Mouse (Mus musculus) heart, postnatal 0 days (tissue): ENCODE results near the gene Gm49398. TPM values are rescaled to one million over a fixed set of nuclear protein-coding genes. Genes with fewer than 3 reads are reported as not detected.

Source experiments
- ATAC-seq: fragments of 200-750 bp; cut with Nextera tagmentation; 2 replicates; pipeline ENCODE4 v1.8.0; 2017; ENCODE audit warnings: low read depth, moderate number of reproducible peaks, moderate library complexity; ENCODE audit not compliant: insufficient read depth
- DNase-seq: peaks from one replicate; pipeline ENCODE4 v3.0.0-alpha.2; 2016; ENCODE audit warnings: low spot score
- H3K27ac ChIP-seq: fragments of 300-500 bp; sonication (generic); 2 replicates; pipeline ENCODE4 v1.5.1; 2014; ENCODE audit warnings: low read depth, mild to moderate bottlenecking
- H3K27me3 ChIP-seq: fragments of 300-500 bp; sonication (generic); 2 replicates; pipeline ENCODE4 v1.6.1; 2014; ENCODE audit warnings: low read length, mixed read lengths; ENCODE audit not compliant: control insufficient read depth, insufficient read depth
- H3K36me3 ChIP-seq: fragments of 300-500 bp; sonication (generic); replicated peaks from 2 replicates; pipeline ENCODE4 v1.6.1; 2014; ENCODE audit warnings: low read length, mixed read lengths; ENCODE audit not compliant: control insufficient read depth, insufficient read depth
- H3K4me1 ChIP-seq: fragments of 300-500 bp; sonication (generic); 2 replicates; pipeline ENCODE4 v1.6.1; 2014; ENCODE audit warnings: antibody characterized with exemption; ENCODE audit not compliant: control insufficient read depth, insufficient read depth
- H3K4me2 ChIP-seq: fragments of 300-500 bp; sonication (generic); 2 replicates; pipeline ENCODE4 v1.6.1; 2014; ENCODE audit warnings: low read depth, mild to moderate bottlenecking, low read length, moderate library complexity
- H3K4me3 ChIP-seq: fragments of 300-500 bp; sonication (generic); 2 replicates; pipeline ENCODE4 v1.5.1; 2014; ENCODE audit warnings: low read depth, low read length
- H3K9ac ChIP-seq: fragments of 300-500 bp; sonication (generic); replicated peaks from 2 replicates; pipeline ENCODE4 v1.6.1; 2014; ENCODE audit warnings: low read depth, low read length, mixed read lengths
- H3K9me3 ChIP-seq: fragments of 300-500 bp; sonication (generic); replicated peaks from 2 replicates; pipeline ENCODE4 v1.6.1; 2016; ENCODE audit warnings: low read length; ENCODE audit not compliant: control insufficient read depth
- CTCF ChIP-seq: IDR thresholded peaks from 2 replicates; pipeline ENCODE4 v1.5.1; 2016; ENCODE audit warnings: antibody characterized with exemption, control low read depth, low read depth
- EP300 ChIP-seq: IDR thresholded peaks from 2 replicates; pipeline ENCODE4 v1.6.1; 2016; ENCODE audit warnings: antibody characterized with exemption, low read depth
- WGBS: fragments of 180-500 bp; shearing (Covaris S2); extraction: QIAGEN DNeasy Blood & Tissue Kit; methylation state at CpG from one replicate; pipeline ENCODE4 v1.1.7; 2014; 5-methylcytosine and 5-hydroxymethylcytosine counted together
- microRNA-seq: library from miRNA; unstranded; fragments of <30 nt; microRNA quantifications from one replicate; pipeline ENCODE4, GENCODE M21; 2016
- polyA plus RNA-seq: library from polyadenylated mRNA; unstranded; fragments of >200 nt; fragmentation: Nextera tagmentation; extraction: Ambion mirVana; gene quantifications from 2 replicates; pipeline ENCODE4 v1.2.1, GENCODE M21; 2015
- total RNA-seq: library from RNA; depleted of rRNA; stranded (reverse); fragments of >200 nt; gene quantifications from 2 replicates; pipeline ENCODE4 v1.2.3, GENCODE M21; 2014; ENCODE audit warnings: low replicate concordance; rRNA removed

The Gm49398 gene
- not detected in 2 replicates for total RNA-seq
- not detected in 2 replicates for polyA plus RNA-seq

- WGBS: 73% methylated on average over 2 of the region's 2 CpGs
- no peaks in the 10 kb centered on the region for H3K36me3 ChIP-seq
- H3K9ac ChIP-seq: no peak within 1 kb of the TSS
- no peaks in the 10 kb centered on the region for H3K4me1 ChIP-seq
- H3K4me2 ChIP-seq: no peak within 1 kb of the TSS
- H3K27ac ChIP-seq: no peak within 1 kb of the TSS
- no peak within 1 kb of the TSS for H3K4me3 ChIP-seq
- no peak for ATAC-seq
- no peak for DNase-seq
- 0 out of 2 replicates have a peak, but pooled peaks cover 3% of the 10 kb centered on the region for H3K9me3 ChIP-seq
- no peaks in the 10 kb centered on the region for H3K27me3 ChIP-seq
- TF ChIP-seq EP300 (no peak), CTCF (no peak)
Observed at GRCm38 (mm10) chr13:61288739-61289138, at the start of gene Gm49398. Gm49398 (minus strand) TSS chr13:61288839.

GRCm38 (mm10) chr13:61255258-61255657, 33.4 kb downstream of the Gm49398 start, which contains the start of gene Cts8:
Cts8 (minus strand) TSS chr13:61255358.
- DNase-seq (no peak), ATAC-seq (no peak)
- Histone ChIP-seq H3K4me2 (no peak within 1 kb of the TSS), H3K9ac (no peak within 1 kb of the TSS), H3K27me3 (no peaks in the 10 kb centered on the region), H3K4me3 (no peak within 1 kb of the TSS), H3K4me1 (no peaks in the 10 kb centered on the region), H3K36me3 (no peaks in the 10 kb centered on the region), H3K27ac (no peak within 1 kb of the TSS), H3K9me3 (peaks cover 9% of the 10 kb centered on the region; the same call in 1 of the 2 replicates)
- WGBS: 64% methylated on average over 2 of the region's 2 CpGs
- TF ChIP-seq CTCF (no peak), EP300 (no peak)

GRCm38 (mm10) chr13:61241076-61241947, 47.3 kb downstream of the Gm49398 start:
- H3K4me1 ChIP-seq: no peaks in the 10 kb centered on the region
- no peak overlapping the region for H3K9ac ChIP-seq
- H3K36me3 ChIP-seq: no peaks in the 10 kb centered on the region
- no peak overlapping the region for H3K27ac ChIP-seq
- H3K4me3 ChIP-seq: no peak overlapping the region
- no peaks in the 10 kb centered on the region for H3K9me3 ChIP-seq
- TF ChIP-seq CTCF (peak; percentile 68), EP300 (no peak)
- 48% methylated on average over 13 of the region's 13 CpGs for WGBS
- 0 out of 2 replicates have a peak, but pooled peaks have one; percentile 39 for ATAC-seq
- H3K27me3 ChIP-seq: no peaks in the 10 kb centered on the region
- DNase-seq: peak; percentile 29
- no peak overlapping the region for H3K4me2 ChIP-seq

DNA sequence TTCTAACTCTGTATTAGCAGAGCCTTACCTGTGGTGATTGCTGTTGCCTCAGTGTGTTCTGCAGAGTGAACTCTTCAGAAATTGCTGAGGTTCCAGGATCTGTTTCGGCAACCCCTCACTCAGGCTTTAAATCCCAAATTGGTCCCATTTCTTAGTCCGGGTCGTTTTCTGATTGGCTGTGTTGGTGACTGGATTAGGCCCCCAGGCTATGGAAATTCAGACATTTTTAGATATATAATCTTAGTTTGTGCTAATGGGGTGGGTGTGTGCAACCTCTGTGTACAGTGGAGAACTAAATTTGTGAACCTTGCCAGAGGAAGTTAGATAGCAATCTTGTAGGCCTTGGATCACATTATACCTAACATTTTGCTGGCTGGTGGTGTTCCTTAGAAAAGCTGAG, 85.3 kb downstream of the Gm49398 start, which contains the start of gene Cts6:
Cts6 (minus strand) TSS at position 101 of the 400 bp plus-strand sequence.
- H3K4me3 ChIP-seq: no peak within 1 kb of the TSS
- H3K36me3 ChIP-seq: no peaks in the 10 kb centered on the region
- H3K27me3 ChIP-seq: no peaks in the 10 kb centered on the region
- TF ChIP-seq CTCF (no peak), EP300 (no peak)
- H3K4me1 ChIP-seq: no peaks in the 10 kb centered on the region
- no peak for ATAC-seq
- no peak within 1 kb of the TSS for H3K9ac ChIP-seq
- peaks cover 12% of the 10 kb centered on the region for H3K9me3 ChIP-seq
- H3K27ac ChIP-seq: no peak within 1 kb of the TSS
- no peak for DNase-seq
- no peak within 1 kb of the TSS for H3K4me2 ChIP-seq
- WGBS: 73% methylated on average over 3 of the region's 3 CpGs

Small RNA genes lying within 50 kb of the gene (microRNA-seq; reads per million reads assigned to microRNA genes)
- gene Gm27704: not detected

Other genes with a start within 250 kb of the Gm49398 start
- not detected in 2 replicates for gene Ctsq, start 248.2 kb downstream of the Gm49398 start, total RNA-seq
- not detected in 2 replicates for gene Ctsq, start 248.2 kb downstream of the Gm49398 start, polyA plus RNA-seq
- not detected in 2 replicates for gene Ctsr, start 124.6 kb downstream of the Gm49398 start, total RNA-seq
- not detected in 2 replicates for gene Ctsr, start 124.6 kb downstream of the Gm49398 start, polyA plus RNA-seq
- gene Cts6, start 85.4 kb downstream of the Gm49398 start, total RNA-seq: not detected in 2 replicates
- not detected in 2 replicates for gene Cts6, start 85.4 kb downstream of the Gm49398 start, polyA plus RNA-seq
- not detected in 2 replicates for gene Cts8, start 33.5 kb downstream of the Gm49398 start, total RNA-seq
- not detected in 2 replicates for gene Cts8, start 33.5 kb downstream of the Gm49398 start, polyA plus RNA-seq
- not detected in 2 replicates for gene Cts7, start 69.4 kb upstream of the Gm49398 start, total RNA-seq
- not detected in 2 replicates for gene Cts7, start 69.4 kb upstream of the Gm49398 start, polyA plus RNA-seq